Mouse (Mus musculus): ENCODE measurements at regions not wholly inside any gene's neighbourhood (a gene's known extent, or its start where the extent isn't known, plus 50 kb on each side); places are given as distances from the start of the nearest gene placed in this dataset.
A peak's percentile ranks its signal among the peaks of the same experiment; 100 is the strongest.

DNA sequence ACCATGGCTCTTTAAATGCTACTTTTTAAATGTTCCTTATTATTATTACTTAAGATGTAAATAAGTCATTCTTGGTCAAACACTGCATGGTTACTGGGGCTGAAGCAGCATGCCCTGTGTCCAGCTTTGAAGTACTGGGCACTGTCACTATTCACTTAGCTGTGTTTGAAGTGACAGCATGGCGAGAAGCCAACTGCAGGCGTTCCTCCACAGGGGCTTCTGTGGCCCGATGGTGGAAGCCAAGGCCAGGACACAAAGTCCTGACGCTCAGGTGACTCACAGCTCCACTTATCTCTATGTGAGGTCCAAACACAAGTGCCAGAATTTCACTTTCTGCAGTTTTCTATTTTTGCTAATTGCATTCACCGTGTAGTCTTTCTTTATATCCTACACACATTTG, 65.3 kb downstream of the Cdca7 start:
- Histone ChIP-seq H3K4me3 (ENCODE audit: insufficient read depth, low read depth, low read length) (no peak overlapping the region), H3K4me1 (ENCODE audit: control insufficient read depth, insufficient read depth, insufficient read length, low read length) (no peaks in the 10 kb centered on the region), H3K27ac (replicated peaks; ENCODE audit: low read depth, low read length) (no peak overlapping the region)

- no peaks in the 10 kb centered on the region for H3K4me1 ChIP-seq (ENCODE audit: control insufficient read depth, insufficient read depth, insufficient read length, low read length)
- H3K4me3 ChIP-seq (ENCODE audit: insufficient read depth, low read depth, low read length): no peak overlapping the region
- H3K27ac ChIP-seq (replicated peaks; ENCODE audit: low read depth, low read length): no peak overlapping the region
Measured at GRCm38 (mm10) chr2:72545453-72545852, 69.5 kb downstream of the Cdca7 start.

DNA sequence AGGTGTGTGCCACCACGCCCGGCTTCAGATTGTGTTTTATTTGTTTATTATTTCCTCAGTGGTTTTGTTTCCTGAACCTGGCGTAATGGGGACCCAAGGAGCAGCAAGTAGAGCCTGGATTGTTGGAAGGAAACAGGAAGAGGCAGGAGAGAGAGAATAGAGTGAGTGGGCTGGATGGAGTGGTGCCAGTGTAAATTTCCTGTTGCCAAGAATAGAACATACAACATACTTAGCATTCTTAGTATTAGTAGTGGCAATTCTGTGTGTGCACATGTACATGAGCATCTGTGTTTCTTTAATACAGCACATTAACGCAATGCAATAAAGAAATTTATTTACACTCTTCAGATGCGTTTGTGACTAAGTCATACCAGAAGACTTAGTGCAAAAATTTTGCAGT, 70.5 kb downstream of the Cdca7 start:
- no peak overlapping the region for H3K4me3 ChIP-seq (ENCODE audit: insufficient read depth, low read depth, low read length)
- H3K4me1 ChIP-seq (ENCODE audit: control insufficient read depth, insufficient read depth, insufficient read length, low read length): 0 out of 2 replicates have a peak, but pooled peaks cover 2% of the 10 kb centered on the region
- H3K27ac ChIP-seq (replicated peaks; ENCODE audit: low read depth, low read length): no peak overlapping the region

- no peak overlapping the region for H3K4me3 ChIP-seq (ENCODE audit: insufficient read depth, low read depth, low read length)
- H3K4me1 ChIP-seq (ENCODE audit: control insufficient read depth, insufficient read depth, insufficient read length, low read length): 0 out of 2 replicates have a peak, but pooled peaks cover 2% of the 10 kb centered on the region
- H3K27ac ChIP-seq (replicated peaks; ENCODE audit: low read depth, low read length): no peak overlapping the region
Measured at GRCm38 (mm10) chr2:72546963-72547362, 71.0 kb downstream of the Cdca7 start.

GRCm38 (mm10) chr2:72551268-72551667, 75.3 kb downstream of the Cdca7 start:
- Histone ChIP-seq H3K27ac (replicated peaks; ENCODE audit: low read depth, low read length) (0 out of 2 replicates have a peak overlapping the region, but pooled peaks have one; percentile 7), H3K4me3 (ENCODE audit: insufficient read depth, low read depth, low read length) (no peak overlapping the region), H3K4me1 (ENCODE audit: control insufficient read depth, insufficient read depth, insufficient read length, low read length) (0 out of 2 replicates have a peak, but pooled peaks cover 4% of the 10 kb centered on the region)

DNA sequence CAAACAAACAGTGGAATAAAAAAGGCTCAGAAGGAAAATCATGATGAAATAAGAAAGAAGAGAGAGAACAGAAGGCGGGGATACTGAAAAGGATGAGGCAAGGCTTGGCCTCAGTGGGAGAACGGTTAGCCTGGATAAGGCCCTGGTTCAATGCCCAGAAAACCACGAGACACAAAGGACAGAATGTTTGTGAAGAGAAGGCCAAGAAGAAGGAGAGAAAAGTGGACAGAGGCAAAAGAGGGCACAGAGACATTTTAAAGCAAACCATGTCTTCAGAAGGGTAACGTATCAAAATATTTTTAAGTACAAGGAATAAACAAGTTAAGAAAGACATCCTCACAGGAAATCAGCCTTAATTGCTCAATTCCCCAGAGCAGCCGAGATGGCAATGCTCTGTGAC, 78.6 kb downstream of the Cdca7 start:
- H3K4me1 ChIP-seq (ENCODE audit: control insufficient read depth, insufficient read depth, insufficient read length, low read length): 0 out of 2 replicates have a peak, but pooled peaks cover 4% of the 10 kb centered on the region
- H3K27ac ChIP-seq (replicated peaks; ENCODE audit: low read depth, low read length): peak overlapping the region; percentile 90

GRCm38 (mm10) chr2:72555116-72555515, 79.2 kb downstream of the Cdca7 start:
- no peak overlapping the region for H3K4me3 ChIP-seq (ENCODE audit: insufficient read depth, low read depth, low read length)
- H3K27ac ChIP-seq (replicated peaks; ENCODE audit: low read depth, low read length): peak overlapping the region; percentile 88
- H3K4me1 ChIP-seq (ENCODE audit: control insufficient read depth, insufficient read depth, insufficient read length, low read length): 0 out of 2 replicates have a peak, but pooled peaks cover 4% of the 10 kb centered on the region

More for the DNA sequence above, 78.6 kb downstream of the Cdca7 start:
- H3K4me3 ChIP-seq (ENCODE audit: insufficient read depth, low read depth, low read length): no peak overlapping the region

- H3K4me3 ChIP-seq (ENCODE audit: insufficient read depth, low read depth, low read length): no peak overlapping the region
- H3K27ac ChIP-seq (replicated peaks; ENCODE audit: low read depth, low read length): no peak overlapping the region
- 0 out of 2 replicates have a peak, but pooled peaks cover 4% of the 10 kb centered on the region for H3K4me1 ChIP-seq (ENCODE audit: control insufficient read depth, insufficient read depth, insufficient read length, low read length)
Measured at GRCm38 (mm10) chr2:72555556-72555955, 79.6 kb downstream of the Cdca7 start.

GRCm38 (mm10) chr2:72556064-72556821, 80.3 kb downstream of the Cdca7 start:
- Histone ChIP-seq H3K4me1 (ENCODE audit: control insufficient read depth, insufficient read depth, insufficient read length, low read length) (0 out of 2 replicates have a peak, but pooled peaks cover 2% of the 10 kb centered on the region), H3K4me3 (ENCODE audit: insufficient read depth, low read depth, low read length) (no peak overlapping the region), H3K27ac (replicated peaks; ENCODE audit: low read depth, low read length) (no peak overlapping the region)

DNA sequence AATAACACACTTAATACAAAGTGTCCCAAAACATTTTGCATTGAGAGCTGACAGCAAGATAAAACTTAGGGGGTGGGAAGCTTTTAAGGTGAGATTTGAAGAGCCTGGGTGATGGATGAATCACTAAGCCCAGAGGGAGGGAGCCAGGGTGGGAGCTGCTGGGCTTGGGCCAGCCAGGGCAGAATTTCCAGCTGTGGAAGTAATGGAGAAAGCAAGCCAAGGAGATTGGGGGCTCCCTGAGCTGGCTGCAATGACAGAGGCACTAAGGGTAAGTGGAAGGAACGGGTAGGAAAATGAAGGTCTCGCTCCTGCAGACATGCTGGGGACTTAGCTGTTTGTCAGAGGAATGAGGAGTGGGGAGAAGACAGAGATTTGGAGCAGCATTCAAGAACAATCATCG, 81.2 kb downstream of the Cdca7 start:
- no peak overlapping the region for H3K4me3 ChIP-seq (ENCODE audit: insufficient read depth, low read depth, low read length)
- 0 out of 2 replicates have a peak, but pooled peaks cover 2% of the 10 kb centered on the region for H3K4me1 ChIP-seq (ENCODE audit: control insufficient read depth, insufficient read depth, insufficient read length, low read length)
- H3K27ac ChIP-seq (replicated peaks; ENCODE audit: low read depth, low read length): no peak overlapping the region

- Histone ChIP-seq H3K4me3 (ENCODE audit: insufficient read depth, low read depth, low read length) (no peak overlapping the region), H3K4me1 (ENCODE audit: control insufficient read depth, insufficient read depth, insufficient read length, low read length) (0 out of 2 replicates have a peak, but pooled peaks cover 2% of the 10 kb centered on the region), H3K27ac (replicated peaks; ENCODE audit: low read depth, low read length) (no peak overlapping the region)
Measured at GRCm38 (mm10) chr2:72557565-72558260, 81.8 kb downstream of the Cdca7 start.

DNA sequence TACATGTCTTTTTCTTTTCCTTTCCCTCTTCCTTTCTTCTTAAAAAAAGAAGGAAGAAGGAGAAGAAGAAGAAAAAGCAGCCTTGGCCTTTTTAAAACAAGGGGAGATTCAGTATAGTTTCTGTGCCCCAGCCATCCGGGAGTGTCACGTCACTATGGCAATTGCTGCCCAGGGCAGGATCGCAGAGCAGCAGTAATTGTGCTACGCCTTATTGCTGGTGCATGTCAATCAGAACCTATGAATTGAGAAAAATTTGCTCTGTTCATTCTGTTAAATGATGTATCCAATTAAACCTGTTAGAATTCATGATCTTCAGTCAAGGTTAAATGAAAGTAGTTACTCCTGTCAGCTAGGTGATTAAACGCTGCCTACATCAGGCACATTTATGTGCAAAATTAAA, 85.4 kb downstream of the Cdca7 start:
- no peak overlapping the region for H3K27ac ChIP-seq (replicated peaks; ENCODE audit: low read depth, low read length)
- H3K4me1 ChIP-seq (ENCODE audit: control insufficient read depth, insufficient read depth, insufficient read length, low read length): no peaks in the 10 kb centered on the region
- H3K4me3 ChIP-seq (ENCODE audit: insufficient read depth, low read depth, low read length): no peak overlapping the region

DNA sequence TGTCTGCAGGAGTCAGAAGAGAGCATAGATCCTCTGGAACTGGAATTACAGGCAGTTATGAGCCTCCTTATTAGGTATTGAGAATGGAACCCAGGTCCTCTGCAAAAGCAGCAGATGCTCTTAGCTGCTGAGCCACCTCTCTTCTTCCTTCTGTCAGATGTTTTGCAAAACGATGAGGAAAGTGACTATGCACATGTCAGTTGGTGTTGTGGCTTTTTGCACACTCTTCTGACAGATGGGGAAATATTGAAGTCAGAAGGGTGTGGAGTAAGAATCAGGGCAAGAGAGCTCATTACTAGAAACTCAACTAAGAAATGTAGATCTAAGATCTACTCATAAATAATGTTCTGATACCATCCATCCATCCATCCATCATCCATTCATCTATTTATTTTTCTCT, 102.4 kb downstream of the Cdca7 start:
- H3K4me1 ChIP-seq (ENCODE audit: control insufficient read depth, insufficient read depth, insufficient read length, low read length): no peaks in the 10 kb centered on the region
- H3K4me3 ChIP-seq (ENCODE audit: insufficient read depth, low read depth, low read length): no peak overlapping the region
- H3K27ac ChIP-seq (replicated peaks; ENCODE audit: low read depth, low read length): no peak overlapping the region

GRCm38 (mm10) chr2:72581136-72581535, 105.2 kb downstream of the Cdca7 start:
- H3K4me3 ChIP-seq (ENCODE audit: insufficient read depth, low read depth, low read length): no peak overlapping the region
- no peaks in the 10 kb centered on the region for H3K4me1 ChIP-seq (ENCODE audit: control insufficient read depth, insufficient read depth, insufficient read length, low read length)
- H3K27ac ChIP-seq (replicated peaks; ENCODE audit: low read depth, low read length): no peak overlapping the region

GRCm38 (mm10) chr2:72588814-72589213, 112.9 kb downstream of the Cdca7 start:
- H3K4me1 ChIP-seq (ENCODE audit: control insufficient read depth, insufficient read depth, insufficient read length, low read length): no peaks in the 10 kb centered on the region
- no peak overlapping the region for H3K4me3 ChIP-seq (ENCODE audit: insufficient read depth, low read depth, low read length)
- no peak overlapping the region for H3K27ac ChIP-seq (replicated peaks; ENCODE audit: low read depth, low read length)

All from brown adipose tissue, adult 24 weeks (tissue).